Mouse (Mus musculus) kidney, postnatal 0 days (tissue): ENCODE results near the gene Atp6v1fnb. TPM values are rescaled to one million over a fixed set of nuclear protein-coding genes. Genes with fewer than 3 reads are reported as not detected.

Source experiments
- ATAC-seq: fragments of 200-750 bp; cut with Nextera tagmentation; replicated peaks from 2 replicates; pipeline ENCODE4 v1.8.0; 2017; ENCODE audit warnings: low read depth, moderate number of reproducible peaks, moderate TSS enrichment, moderate library complexity; ENCODE audit not compliant: low FRiP score
- DNase-seq: peaks from one replicate; pipeline ENCODE4 v3.0.0-alpha.2; 2016; ENCODE audit warnings: low spot score
- H3K27ac ChIP-seq: fragments of 300-500 bp; sonication (generic); 2 replicates; pipeline ENCODE4 v1.5.1; 2014; ENCODE audit warnings: mild to moderate bottlenecking
- H3K27me3 ChIP-seq: fragments of 300-500 bp; sonication (generic); 2 replicates; pipeline ENCODE4 v1.6.1; 2014; ENCODE audit warnings: low read length, mixed read lengths; ENCODE audit not compliant: insufficient read depth
- H3K36me3 ChIP-seq: fragments of 300-500 bp; sonication (generic); 2 replicates; pipeline ENCODE4 v1.6.1; 2014; ENCODE audit warnings: low read length, mixed read lengths; ENCODE audit not compliant: insufficient read depth
- H3K4me1 ChIP-seq: fragments of 300-500 bp; sonication (generic); replicated peaks from 2 replicates; pipeline ENCODE4 v1.6.1; 2014; ENCODE audit warnings: antibody characterized with exemption, low read length, mixed read lengths; ENCODE audit not compliant: insufficient read depth
- H3K4me2 ChIP-seq: fragments of 300-500 bp; sonication (generic); 2 replicates; pipeline ENCODE4 v1.6.1; 2014; ENCODE audit warnings: mild to moderate bottlenecking, low read length, moderate library complexity, mixed read lengths
- H3K4me3 ChIP-seq: fragments of 300-500 bp; sonication (generic); replicated peaks from 2 replicates; pipeline ENCODE4 v1.5.1; 2014; ENCODE audit warnings: low read depth, low read length
- H3K9ac ChIP-seq: fragments of 300-500 bp; sonication (generic); 2 replicates; pipeline ENCODE4 v1.6.1; 2014; ENCODE audit warnings: low read depth, low read length
- H3K9me3 ChIP-seq: fragments of 300-500 bp; sonication (generic); replicated peaks from 2 replicates; pipeline ENCODE4 v1.6.1; 2016; ENCODE audit warnings: low read length, inconsistent platforms, mixed read lengths
- CTCF ChIP-seq: IDR thresholded peaks from 2 replicates; pipeline ENCODE4 v1.5.1; 2016; ENCODE audit warnings: antibody characterized with exemption, low read depth, mild to moderate bottlenecking, moderate library complexity
- WGBS: fragments of 180-500 bp; shearing (Covaris S2); extraction: QIAGEN DNeasy Blood & Tissue Kit; methylation state at CpG from one replicate; pipeline ENCODE4 v1.1.7; 2014; 5-methylcytosine and 5-hydroxymethylcytosine counted together
- polyA plus RNA-seq: library from polyadenylated mRNA; unstranded; fragments of >200 nt; fragmentation: Nextera tagmentation; extraction: Ambion mirVana; gene quantifications from 2 replicates; pipeline ENCODE4 v1.2.1, GENCODE M21; 2015

Atp6v1fnb gene
- polyA plus RNA-seq, 1 experiment from 2014 or later, result not detected

DNA sequence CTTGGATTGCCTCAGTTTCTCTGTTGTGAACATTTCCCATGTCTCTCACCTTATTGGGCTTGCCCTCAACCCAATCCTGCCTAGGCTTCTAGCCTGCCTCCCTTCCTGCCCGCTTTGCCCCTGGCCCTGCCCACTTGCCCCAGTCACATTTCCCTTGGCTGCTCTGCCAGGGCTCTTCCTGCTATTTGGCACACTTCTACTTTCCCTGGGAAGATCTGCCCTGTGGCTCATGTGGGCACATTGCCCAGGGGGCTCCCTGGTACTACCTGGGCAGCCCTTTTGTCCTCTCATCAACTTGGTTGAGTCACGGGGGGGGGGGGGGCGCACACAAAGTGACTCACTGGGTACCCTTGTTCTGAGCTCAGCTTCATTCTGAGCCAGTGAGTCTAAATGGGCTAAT, 39.1 kb upstream of the Atp6v1fnb start:
- DNase-seq, result no peak
- no peak overlapping the region for H3K27ac ChIP-seq
- no peak overlapping the region for H3K9ac ChIP-seq
- H3K9me3 ChIP-seq, result no peaks in the 10 kb centered on the region
- H3K4me3 ChIP-seq, result no peak overlapping the region
- no peak for TF ChIP-seq CTCF
- H3K4me2 ChIP-seq, result no peak overlapping the region
- ATAC-seq, result no peak
- H3K36me3 ChIP-seq, result no peaks in the 10 kb centered on the region
- 42% methylated on average over 3 of the region's 3 CpGs for WGBS
- H3K27me3 ChIP-seq, result no peaks in the 10 kb centered on the region
- peaks cover 31% of the 10 kb centered on the region for H3K4me1 ChIP-seq

DNA sequence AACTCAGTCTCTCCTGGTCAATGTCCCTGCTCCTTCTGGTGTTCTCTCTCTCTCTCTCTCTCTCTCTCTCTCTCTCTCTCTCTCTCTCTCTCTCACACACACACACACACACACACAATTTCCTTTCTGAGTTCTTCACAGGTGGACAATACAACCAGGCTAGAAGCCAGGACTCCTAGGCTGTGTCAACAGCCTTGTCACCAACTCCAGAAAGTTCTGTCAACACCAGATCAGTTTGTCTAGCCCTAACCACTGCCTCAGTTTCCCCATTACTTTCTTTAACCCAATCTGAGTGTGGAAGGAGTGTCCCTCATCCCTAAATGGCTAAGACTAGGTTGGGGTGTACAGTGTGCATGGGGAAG, 38.6 kb upstream of the Atp6v1fnb start:
- H3K36me3 ChIP-seq, result no peaks in the 10 kb centered on the region
- H3K4me1 ChIP-seq, result peaks cover 31% of the 10 kb centered on the region
- no peaks in the 10 kb centered on the region for H3K27me3 ChIP-seq
- no peak overlapping the region for H3K27ac ChIP-seq
- peak overlapping the region; percentile 47 for H3K4me3 ChIP-seq
- H3K9me3 ChIP-seq, result no peaks in the 10 kb centered on the region
- ATAC-seq (no peak), DNase-seq (no peak)
- TF ChIP-seq CTCF, result no peak
- H3K9ac ChIP-seq, result peak overlapping the region; percentile 62
- H3K4me2 ChIP-seq, result peak overlapping the region; percentile 89

DNA sequence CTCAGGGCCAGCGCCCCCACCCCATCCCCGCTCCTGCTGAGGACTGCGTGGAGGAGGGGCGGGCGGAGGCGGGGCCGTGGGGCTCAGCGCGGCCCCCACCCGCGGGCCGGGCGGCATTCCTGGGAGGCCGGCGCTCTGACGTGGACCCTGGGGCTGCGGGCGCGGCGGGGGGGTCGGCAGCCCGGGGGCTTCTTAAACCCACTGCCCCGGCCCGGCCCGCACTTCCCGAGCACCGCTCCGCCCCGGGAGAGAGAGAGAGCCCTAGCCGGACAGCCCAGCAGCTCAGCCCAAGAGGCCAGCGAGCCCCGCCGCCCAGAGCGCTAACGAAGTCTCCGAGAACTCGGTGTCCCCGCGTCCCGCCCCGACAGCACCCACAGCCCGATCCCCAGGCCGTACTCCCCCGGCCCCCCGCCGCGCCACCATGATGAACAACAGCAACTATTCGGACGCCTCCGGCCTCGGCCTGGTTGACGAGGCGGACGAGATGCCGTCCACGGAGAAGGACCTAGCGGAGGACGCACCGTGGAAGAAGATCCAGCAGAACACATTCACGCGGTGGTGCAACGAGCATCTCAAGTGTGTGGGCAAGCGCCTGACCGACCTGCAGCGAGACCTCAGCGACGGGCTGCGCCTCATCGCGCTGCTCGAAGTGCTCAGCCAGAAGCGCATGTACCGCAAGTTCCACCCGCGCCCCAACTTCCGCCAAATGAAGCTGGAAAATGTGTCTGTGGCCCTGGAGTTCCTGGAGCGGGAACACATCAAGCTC, 38.0 kb upstream of the Atp6v1fnb start, which contains the start of gene Flnc:
Gene Flnc, plus strand, starts transcription at position 219 of the 766 bp plus-strand sequence.
- no peaks in the 10 kb centered on the region for H3K27me3 ChIP-seq
- TF ChIP-seq CTCF, result no peak
- ATAC-seq, result no peak
- H3K9me3 ChIP-seq, result no peaks in the 10 kb centered on the region
- H3K4me3 ChIP-seq, result peak within 1 kb of the TSS; percentile 47
- no peaks in the 10 kb centered on the region for H3K36me3 ChIP-seq
- peak; percentile 61 for DNase-seq
- peaks cover 31% of the 10 kb centered on the region for H3K4me1 ChIP-seq
- peak within 1 kb of the TSS; percentile 62 for H3K9ac ChIP-seq
- peak within 1 kb of the TSS; percentile 47; the same call in 1 of the 2 replicates for H3K27ac ChIP-seq
- H3K4me2 ChIP-seq, result peak within 1 kb of the TSS; percentile 89
- WGBS, result 1% methylated on average over 72 of the region's 77 CpGs

DNA sequence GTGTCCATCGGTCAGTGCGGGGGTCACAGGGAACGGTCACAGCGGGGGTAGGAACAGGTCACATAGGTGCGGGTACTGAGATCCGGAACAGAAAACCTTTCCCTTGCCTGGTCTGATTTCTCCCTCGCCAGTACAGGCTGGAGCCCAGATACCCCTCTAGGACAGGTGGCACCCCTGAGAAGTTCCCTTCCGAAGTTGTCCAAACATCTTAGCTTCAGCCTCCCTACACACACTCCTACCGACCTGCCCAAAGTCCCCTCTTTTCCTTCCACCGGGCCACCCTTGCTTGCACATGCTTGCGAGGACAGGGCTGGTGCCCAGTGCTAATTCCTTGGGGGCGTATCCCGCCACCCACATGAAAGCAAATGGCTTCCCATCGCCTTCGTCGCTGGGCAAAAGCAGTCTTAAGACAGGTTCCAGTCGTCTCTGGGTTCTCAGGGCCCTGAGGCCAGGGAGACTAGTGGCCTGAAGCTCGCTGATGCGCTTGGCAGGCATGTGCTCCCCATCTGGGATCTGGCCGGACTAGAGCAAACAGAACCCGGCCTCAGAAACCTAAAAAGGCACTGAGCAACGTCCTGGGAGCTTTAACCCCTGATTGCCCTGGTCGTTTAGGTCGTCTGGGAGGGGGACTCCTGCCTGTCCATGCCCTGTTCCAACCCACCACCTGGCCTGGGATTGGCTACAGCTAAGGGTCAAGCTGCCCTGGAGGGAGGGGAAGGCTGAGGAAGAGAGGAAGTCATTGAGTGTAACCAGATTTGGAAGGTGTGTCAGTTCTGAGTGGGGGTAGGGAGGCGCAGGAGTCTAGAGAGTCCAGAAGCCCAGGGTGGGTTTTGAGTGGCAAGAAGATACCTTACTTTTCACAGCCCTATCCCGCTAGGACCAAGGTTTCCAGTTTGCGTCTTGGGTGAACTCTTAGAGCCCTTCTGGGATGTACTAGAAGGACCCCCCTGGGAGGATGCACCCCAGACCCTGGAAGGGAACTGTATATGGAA, 37.1 kb upstream of the Atp6v1fnb start:
- 8% methylated on average over 27 of the region's 27 CpGs for WGBS
- no peak for TF ChIP-seq CTCF
- peak overlapping the region; percentile 47 for H3K4me3 ChIP-seq
- DNase-seq, result peak; percentile 32
- no peaks in the 10 kb centered on the region for H3K36me3 ChIP-seq
- peak overlapping the region; percentile 62; the same call in 1 of the 2 replicates for H3K9ac ChIP-seq
- H3K27ac ChIP-seq, result no peak overlapping the region
- no peak for ATAC-seq
- no peaks in the 10 kb centered on the region for H3K9me3 ChIP-seq
- H3K27me3 ChIP-seq, result no peaks in the 10 kb centered on the region
- H3K4me1 ChIP-seq, result peaks cover 31% of the 10 kb centered on the region
- H3K4me2 ChIP-seq, result peak overlapping the region; percentile 89

DNA sequence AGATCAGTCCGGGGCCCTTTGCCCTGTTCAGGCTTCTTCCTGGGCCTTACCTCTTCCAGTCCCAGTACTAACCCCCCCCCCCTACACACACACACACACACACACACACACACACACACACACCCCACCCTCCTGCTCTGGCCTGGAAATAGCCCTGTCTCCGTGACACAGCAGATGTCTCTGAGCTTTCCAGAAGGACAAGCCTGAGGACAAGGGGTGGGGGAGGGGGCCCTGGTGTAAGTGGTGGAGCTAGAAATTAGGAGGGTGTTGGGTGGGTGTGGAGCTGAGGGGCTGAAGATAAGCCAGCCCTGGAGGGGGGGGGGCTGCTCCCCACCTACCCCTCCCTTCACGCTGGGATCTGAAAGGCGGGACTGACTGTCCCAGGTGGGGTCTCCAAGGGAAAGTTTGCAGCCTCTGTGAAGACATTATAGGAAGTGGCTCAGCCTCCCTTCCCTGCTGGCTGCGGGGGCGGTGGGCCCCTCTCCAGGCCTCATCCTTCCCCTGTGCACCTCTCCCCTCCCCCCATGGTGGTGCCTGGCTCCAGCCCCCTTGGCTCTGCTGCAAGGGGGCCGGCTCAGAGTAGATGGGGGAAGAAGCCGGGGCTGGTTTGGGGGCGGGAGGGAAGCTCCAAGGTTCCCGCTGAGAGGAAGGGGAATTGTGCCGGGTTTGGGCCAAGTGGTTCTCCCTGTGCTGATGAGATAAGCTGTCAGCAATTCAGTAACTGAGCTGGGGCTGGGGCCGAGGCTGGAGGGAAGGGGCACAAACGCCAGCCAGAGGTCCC, 36.1 kb upstream of the Atp6v1fnb start:
- H3K9me3 ChIP-seq, result no peaks in the 10 kb centered on the region
- H3K4me3 ChIP-seq, result peak overlapping the region; percentile 47
- DNase-seq, result peak; percentile 64
- no peaks in the 10 kb centered on the region for H3K27me3 ChIP-seq
- 16% methylated on average over 13 of the region's 13 CpGs for WGBS
- peaks cover 31% of the 10 kb centered on the region for H3K4me1 ChIP-seq
- peak overlapping the region; percentile 31 for H3K27ac ChIP-seq
- TF ChIP-seq CTCF, result no peak
- H3K4me2 ChIP-seq, result peak overlapping the region; percentile 89
- H3K36me3 ChIP-seq, result no peaks in the 10 kb centered on the region
- H3K9ac ChIP-seq, result peak overlapping the region; percentile 45
- ATAC-seq, result peak; percentile 21; the same call in 1 of the 2 replicates
